Mouse (Mus musculus) neural tube, embryonic 11.5 days (tissue): ENCODE data around the gene Soat2. TPM values are rescaled to one million over a fixed set of nuclear protein-coding genes. Genes with fewer than 3 reads are reported as not detected.

Experiments used
- ATAC-seq: fragments of 200-750 bp; cut with Nextera tagmentation; 2 replicates; pipeline ENCODE4 v1.8.0; 2017; ENCODE audit warnings: moderate number of reproducible peaks, mild to moderate bottlenecking, moderate TSS enrichment, moderate library complexity; ENCODE audit not compliant: insufficient read depth, low FRiP score, low TSS enrichment
- DNase-seq: peaks from one replicate; pipeline ENCODE4 v3.0.0-alpha.2; 2015; ENCODE audit warnings: low spot score
- H3K27ac ChIP-seq: fragments of 300-500 bp; sonication (generic); 2 replicates; pipeline ENCODE4 v1.5.1; 2014; ENCODE audit warnings: low read depth, mild to moderate bottlenecking, low read length
- H3K27me3 ChIP-seq: fragments of 300-500 bp; sonication (generic); 2 replicates; pipeline ENCODE4 v1.6.1; 2014; ENCODE audit warnings: mild to moderate bottlenecking, low read length, mixed read lengths; ENCODE audit not compliant: control insufficient read depth, insufficient read depth
- H3K36me3 ChIP-seq: fragments of 300-500 bp; sonication (generic); 2 replicates; pipeline ENCODE4 v1.6.1; 2014; ENCODE audit warnings: mild to moderate bottlenecking, low read length, moderate library complexity, mixed read lengths; ENCODE audit not compliant: control insufficient read depth, insufficient read depth
- H3K4me1 ChIP-seq: fragments of 300-500 bp; sonication (generic); 2 replicates; pipeline ENCODE4 v1.6.1; 2014; ENCODE audit warnings: low read length, mixed read lengths; ENCODE audit not compliant: control insufficient read depth, insufficient read depth
- H3K4me2 ChIP-seq: fragments of 300-500 bp; sonication (generic); 2 replicates; pipeline ENCODE4 v1.6.1; 2014; ENCODE audit warnings: low read depth, mild to moderate bottlenecking, moderate library complexity
- H3K4me3 ChIP-seq: fragments of 300-500 bp; sonication (generic); 2 replicates; pipeline ENCODE4 v1.5.1; 2014; ENCODE audit warnings: low read depth, low read length
- H3K9ac ChIP-seq: fragments of 300-500 bp; sonication (generic); 2 replicates; pipeline ENCODE4 v1.6.1; 2014; ENCODE audit warnings: mild to moderate bottlenecking, low read length
- H3K9me3 ChIP-seq: fragments of 300-500 bp; sonication (generic); 2 replicates; pipeline ENCODE4 v1.6.1; 2016; ENCODE audit warnings: low read length; ENCODE audit not compliant: control insufficient read depth
- WGBS: fragments of 180-500 bp; shearing (Covaris S2); extraction: QIAGEN DNeasy Blood & Tissue Kit; methylation state at CpG from one replicate; pipeline ENCODE4 v1.1.7; 2014; 5-methylcytosine and 5-hydroxymethylcytosine counted together
- polyA plus RNA-seq: library from polyadenylated mRNA; unstranded; fragments of >200 nt; fragmentation: Nextera tagmentation; extraction: Ambion mirVana; gene quantifications from 2 replicates; pipeline ENCODE4 v1.2.1, GENCODE M21; 2014

Soat2 gene
- 0.13 and 0.22 TPM in 2 replicates for polyA plus RNA-seq

- no peaks in the 10 kb centered on the region for H3K36me3 ChIP-seq
- H3K9me3 ChIP-seq: no peaks in the 10 kb centered on the region
- no peak within 1 kb of the TSS for H3K4me3 ChIP-seq
- peaks cover 7% of the 10 kb centered on the region; the same call in 1 of the 2 replicates for H3K27me3 ChIP-seq
- DNase-seq (no peak), ATAC-seq (no peak)
- H3K27ac ChIP-seq: no peak within 1 kb of the TSS
- 60% methylated on average over 20 of the region's 20 CpGs for WGBS
- H3K4me1 ChIP-seq: peaks cover 3% of the 10 kb centered on the region
- no peak within 1 kb of the TSS for H3K4me2 ChIP-seq
- H3K9ac ChIP-seq: no peak within 1 kb of the TSS; the same call in 1 of the 2 replicates
Observed at GRCm38 (mm10) chr15:102150301-102151135, at the start of gene Soat2. Soat2 (plus strand) TSS chr15:102150526.

DNA sequence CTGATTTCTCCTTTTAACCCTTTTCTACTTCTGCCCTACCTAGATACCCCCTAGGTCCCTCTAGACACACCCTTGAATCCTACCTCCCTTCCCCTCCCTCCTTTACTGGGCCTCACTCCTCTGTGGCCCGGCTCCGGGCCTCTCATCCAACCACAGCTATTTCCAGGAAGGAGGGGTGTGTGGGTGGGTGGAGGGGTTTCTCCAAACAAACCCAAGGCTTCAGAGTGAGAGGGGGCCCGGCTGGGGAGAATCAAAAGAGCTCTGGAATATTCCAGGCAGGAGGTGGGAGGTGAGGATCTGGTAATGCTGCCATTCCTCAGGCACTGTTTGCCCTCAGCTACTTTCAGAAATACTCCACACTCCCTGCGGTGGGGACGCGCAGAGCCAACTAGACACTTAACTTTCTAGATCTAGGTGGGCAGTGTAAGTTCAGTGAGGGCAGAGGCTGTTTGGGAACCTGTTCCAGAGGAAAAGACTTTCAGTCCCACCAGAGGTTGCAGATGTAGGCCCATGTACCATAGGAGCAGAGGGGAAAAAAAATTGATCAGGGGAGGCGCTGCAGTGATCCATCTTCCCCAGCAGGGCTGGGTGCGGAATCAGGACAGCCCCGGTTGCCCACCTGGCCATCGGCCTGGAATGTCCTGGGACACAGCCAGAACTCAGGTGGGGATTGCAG is 49.2 kb upstream of the Soat2 start:
- peaks cover 12% of the 10 kb centered on the region for H3K27me3 ChIP-seq

DNA sequence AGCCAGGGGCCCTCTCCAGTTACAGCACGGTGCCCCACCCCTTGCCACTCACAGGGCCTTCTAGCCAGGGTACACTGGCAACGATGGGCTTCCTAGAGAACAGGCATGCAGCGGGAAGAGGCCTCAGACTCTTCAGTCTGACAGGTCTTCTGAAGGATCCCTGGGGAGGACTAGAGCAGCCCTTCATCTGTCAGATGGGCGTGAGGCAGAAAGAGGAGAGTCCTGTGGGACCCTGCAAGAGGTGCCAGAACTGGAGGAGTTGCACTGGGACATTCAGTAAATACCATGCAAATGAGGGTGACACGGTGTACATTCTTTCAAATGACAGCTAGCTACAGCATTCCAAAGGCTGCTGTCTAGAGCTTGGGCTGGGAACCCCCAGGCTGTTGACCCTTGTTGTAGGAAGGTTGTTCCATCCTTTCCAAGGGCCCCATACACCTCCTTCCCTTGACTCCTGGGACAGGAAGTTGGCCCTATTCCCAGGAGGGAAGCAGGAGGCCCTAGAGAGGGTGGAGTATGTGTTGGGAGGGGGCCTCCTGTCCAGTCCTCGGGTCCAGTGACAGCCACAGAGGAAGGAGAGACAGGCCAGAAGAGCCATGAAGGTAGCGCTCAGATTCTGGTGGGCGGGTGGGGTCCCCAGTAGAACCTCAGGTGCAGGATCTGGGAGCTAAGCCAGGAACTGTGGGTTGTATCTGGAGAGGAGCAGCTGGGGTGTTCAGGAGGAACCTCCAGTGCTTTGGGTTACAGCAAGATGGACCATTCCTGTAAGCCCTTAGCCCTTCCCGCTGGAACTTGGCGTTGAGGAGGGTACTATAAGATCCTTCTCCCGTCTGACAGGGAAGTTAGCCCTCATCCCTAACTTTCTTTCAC is 48.4 kb upstream of the Soat2 start:
- no peak overlapping the region for H3K4me3 ChIP-seq
- ATAC-seq: no peak

More for the DNA sequence above, 49.2 kb upstream of the Soat2 start:
- peak overlapping the region; percentile 83 for H3K4me2 ChIP-seq
- H3K4me1 ChIP-seq: peaks cover 36% of the 10 kb centered on the region
- peak overlapping the region; percentile 49; the same call in 1 of the 2 replicates for H3K27ac ChIP-seq
- no peaks in the 10 kb centered on the region for H3K9me3 ChIP-seq
- DNase-seq: no peak
- H3K4me3 ChIP-seq: peak overlapping the region; percentile 47
- 35% methylated on average over 10 of the region's 10 CpGs for WGBS
- H3K9ac ChIP-seq: no peak overlapping the region
- no peak; the same call in 1 of the 2 replicates for ATAC-seq
- H3K36me3 ChIP-seq: peaks cover 2% of the 10 kb centered on the region

GRCm38 (mm10) chr15:102102548-102103121 is 47.7 kb upstream of the Soat2 start:
- no peaks in the 10 kb centered on the region for H3K36me3 ChIP-seq
- H3K9ac ChIP-seq: peak overlapping the region; percentile 53
- peak overlapping the region; percentile 36 for H3K4me2 ChIP-seq
- no peak for ATAC-seq
- H3K9me3 ChIP-seq: no peaks in the 10 kb centered on the region
- peak overlapping the region; percentile 20; the same call in 1 of the 2 replicates for H3K4me3 ChIP-seq
- H3K27ac ChIP-seq: peak overlapping the region; percentile 76
- peaks cover 46% of the 10 kb centered on the region for H3K4me1 ChIP-seq
- peaks cover 27% of the 10 kb centered on the region for H3K27me3 ChIP-seq
- DNase-seq: peak; percentile 22
- WGBS: 19% methylated on average over 6 of the region's 6 CpGs

More for the DNA sequence above, 48.4 kb upstream of the Soat2 start:
- H3K27ac ChIP-seq: peak overlapping the region; percentile 76; the same call in 1 of the 2 replicates
- H3K9me3 ChIP-seq: no peaks in the 10 kb centered on the region
- H3K27me3 ChIP-seq: peaks cover 20% of the 10 kb centered on the region
- peaks cover 42% of the 10 kb centered on the region for H3K4me1 ChIP-seq
- WGBS: 32% methylated on average over 11 of the region's 11 CpGs
- no peak overlapping the region for H3K4me2 ChIP-seq
- peaks cover 2% of the 10 kb centered on the region; the same call in 1 of the 2 replicates for H3K36me3 ChIP-seq
- H3K9ac ChIP-seq: no peak overlapping the region; the same call in 1 of the 2 replicates
- DNase-seq: no peak

- no peak for ATAC-seq
- Histone ChIP-seq H3K9ac (peak overlapping the region; percentile 53), H3K36me3 (no peaks in the 10 kb centered on the region), H3K4me1 (peaks cover 46% of the 10 kb centered on the region), H3K27me3 (peaks cover 27% of the 10 kb centered on the region), H3K9me3 (no peaks in the 10 kb centered on the region), H3K27ac (peak overlapping the region; percentile 76), H3K4me3 (peak overlapping the region; percentile 20; the same call in 1 of the 2 replicates), H3K4me2 (peak overlapping the region; percentile 36)
- 2% methylated on average over 14 of the region's 14 CpGs for WGBS
- DNase-seq: peak; percentile 20
Observed at GRCm38 (mm10) chr15:102103371-102103946, 46.9 kb upstream of the Soat2 start.

- Histone ChIP-seq H3K9ac (no peak overlapping the region), H3K9me3 (no peaks in the 10 kb centered on the region), H3K4me3 (0 out of 2 replicates have a peak overlapping the region, but pooled peaks have one; percentile 19), H3K4me2 (peak overlapping the region; percentile 36), H3K36me3 (no peaks in the 10 kb centered on the region), H3K27ac (0 out of 2 replicates have a peak overlapping the region, but pooled peaks have one; percentile 8), H3K4me1 (peaks cover 46% of the 10 kb centered on the region), H3K27me3 (peaks cover 26% of the 10 kb centered on the region)
- DNase-seq: peak; percentile 39
- WGBS: 22% methylated on average over 12 of the region's 12 CpGs
- ATAC-seq: no peak
Observed at GRCm38 (mm10) chr15:102103947-102104555, 46.3 kb upstream of the Soat2 start.

GRCm38 (mm10) chr15:102105360-102105759 is 45.0 kb upstream of the Soat2 start:
- peaks cover 37% of the 10 kb centered on the region for H3K4me1 ChIP-seq
- peaks cover 26% of the 10 kb centered on the region for H3K27me3 ChIP-seq
- no peak overlapping the region for H3K27ac ChIP-seq
- DNase-seq (no peak), ATAC-seq (no peak)
- 71% methylated on average over 5 of the region's 5 CpGs for WGBS
- H3K9me3 ChIP-seq: no peaks in the 10 kb centered on the region
- no peaks in the 10 kb centered on the region for H3K36me3 ChIP-seq
- no peak overlapping the region for H3K4me3 ChIP-seq
- no peak overlapping the region for H3K4me2 ChIP-seq
- no peak overlapping the region for H3K9ac ChIP-seq
